Mouse (Mus musculus) stomach, embryonic 16.5 days (tissue): Measurements from ENCODE around the gene Otud7a. TPM values are rescaled to one million over a fixed set of nuclear protein-coding genes. Genes with fewer than 3 reads are reported as not detected.

Source experiments
- ATAC-seq: fragments of 200-750 bp; cut with Nextera tagmentation; 2 replicates; pipeline ENCODE4 v1.8.0; 2017; ENCODE audit warnings: moderate number of reproducible peaks, moderate TSS enrichment; ENCODE audit not compliant: insufficient read depth, low FRiP score
- H3K27ac ChIP-seq: fragments of 300-500 bp; sonication (generic); 2 replicates; pipeline ENCODE4 v1.5.1; 2014; ENCODE audit warnings: low read length
- H3K27me3 ChIP-seq: fragments of 300-500 bp; sonication (generic); 2 replicates; pipeline ENCODE4 v1.6.1; 2014; ENCODE audit warnings: low read length, control low read depth, mixed read lengths; ENCODE audit not compliant: control insufficient read depth, insufficient read depth
- H3K36me3 ChIP-seq: fragments of 300-500 bp; sonication (generic); 2 replicates; pipeline ENCODE4 v1.6.1; 2014; ENCODE audit warnings: low read length; ENCODE audit not compliant: control insufficient read depth, insufficient read depth
- H3K4me1 ChIP-seq: fragments of 300-500 bp; sonication (generic); 2 replicates; pipeline ENCODE4 v1.6.1; 2014; ENCODE audit warnings: low read length, control low read depth, mixed read lengths; ENCODE audit not compliant: control insufficient read depth, insufficient read depth
- H3K4me2 ChIP-seq: fragments of 300-500 bp; sonication (generic); 2 replicates; pipeline ENCODE4 v1.6.1; 2014; ENCODE audit warnings: low read depth, low read length, mixed read lengths
- H3K4me3 ChIP-seq: fragments of 300-500 bp; sonication (generic); replicated peaks from 2 replicates; pipeline ENCODE4 v1.5.1; 2014; ENCODE audit warnings: mild to moderate bottlenecking, low read length
- H3K9ac ChIP-seq: fragments of 300-500 bp; sonication (generic); 2 replicates; pipeline ENCODE4 v1.6.1; 2014; ENCODE audit warnings: low read length
- H3K9me3 ChIP-seq: fragments of 300-500 bp; sonication (generic); replicated peaks from 2 replicates; pipeline ENCODE4 v1.6.1; 2016; ENCODE audit warnings: low read length, control low read depth; ENCODE audit not compliant: control insufficient read depth
- WGBS: fragments of 180-500 bp; shearing (Covaris S2); extraction: QIAGEN DNeasy Blood & Tissue Kit; methylation state at CpG from one replicate; pipeline ENCODE4 v1.1.7; 2014; 5-methylcytosine and 5-hydroxymethylcytosine counted together
- polyA plus RNA-seq: library from polyadenylated mRNA; unstranded; fragments of >200 nt; fragmentation: Nextera tagmentation; extraction: Ambion mirVana; gene quantifications from 2 replicates; pipeline ENCODE4 v1.2.1, GENCODE M21; 2015

Otud7a gene
- polyA plus RNA-seq, 1 experiment from 2014 or later, result 0.19 TPM

DNA sequence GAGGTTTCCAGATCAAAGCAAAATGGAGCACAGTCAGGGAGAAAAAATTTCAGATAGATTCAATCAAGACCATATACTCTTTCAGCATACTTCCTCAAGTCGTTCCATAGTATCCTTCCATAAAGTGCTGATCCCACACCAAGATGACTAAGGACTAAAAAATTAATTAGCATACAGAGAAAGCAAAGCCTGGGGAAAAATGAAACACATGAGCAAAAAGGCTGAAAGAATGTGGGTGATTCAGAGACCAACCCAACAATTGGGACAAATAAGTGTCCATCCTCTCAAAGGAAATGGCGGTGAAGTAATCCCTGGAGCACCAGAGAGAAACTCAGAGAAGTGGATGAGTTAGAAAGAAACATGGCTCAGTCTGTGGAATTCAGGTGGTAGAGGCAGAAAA is 38.5 kb downstream of the Otud7a start:
- H3K27me3 ChIP-seq, result no peaks in the 10 kb centered on the region
- no peak overlapping the region for H3K4me2 ChIP-seq
- ATAC-seq, result no peak
- no peak overlapping the region for H3K9ac ChIP-seq
- H3K9me3 ChIP-seq, result no peaks in the 10 kb centered on the region
- 87% methylated on average over 2 of the region's 2 CpGs for WGBS
- no peak overlapping the region for H3K4me3 ChIP-seq
- H3K36me3 ChIP-seq, result no peaks in the 10 kb centered on the region
- no peaks in the 10 kb centered on the region for H3K4me1 ChIP-seq
- H3K27ac ChIP-seq, result no peak overlapping the region

GRCm38 (mm10) chr7:63497051-63497547 is 52.5 kb downstream of the Otud7a start:
- no peak overlapping the region for H3K4me3 ChIP-seq
- no peak overlapping the region for H3K4me2 ChIP-seq
- H3K27me3 ChIP-seq, result no peaks in the 10 kb centered on the region
- ATAC-seq, result no peak
- H3K36me3 ChIP-seq, result no peaks in the 10 kb centered on the region
- H3K9ac ChIP-seq, result no peak overlapping the region
- H3K27ac ChIP-seq, result no peak overlapping the region
- WGBS, result 66% methylated on average over 9 of the region's 9 CpGs
- H3K9me3 ChIP-seq, result no peaks in the 10 kb centered on the region
- H3K4me1 ChIP-seq, result no peaks in the 10 kb centered on the region

DNA sequence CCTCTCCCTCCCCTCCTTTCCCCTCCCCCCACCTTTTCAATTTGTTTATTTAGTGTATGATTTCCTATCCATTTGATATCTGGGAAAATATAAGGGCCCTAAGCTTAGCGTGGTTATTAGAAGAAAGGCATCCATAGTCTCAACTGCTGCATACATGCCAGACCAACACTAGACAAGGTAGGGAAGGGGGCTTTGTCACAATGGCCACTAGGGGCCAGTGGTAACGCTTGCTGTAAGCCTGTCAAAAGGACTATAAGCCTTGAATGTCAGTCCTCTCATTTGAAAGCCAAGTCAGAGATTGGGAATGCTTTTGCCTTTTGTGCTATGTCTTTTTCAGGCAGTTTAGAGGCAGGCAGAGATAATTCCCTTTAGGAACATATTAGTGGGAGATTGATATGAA is 59.7 kb downstream of the Otud7a start:
- 21% methylated on average over 2 of the region's 2 CpGs for WGBS
- H3K4me1 ChIP-seq, result no peaks in the 10 kb centered on the region
- no peak overlapping the region for H3K4me3 ChIP-seq
- H3K27me3 ChIP-seq, result no peaks in the 10 kb centered on the region
- no peak overlapping the region for H3K4me2 ChIP-seq
- H3K36me3 ChIP-seq, result no peaks in the 10 kb centered on the region
- no peak overlapping the region for H3K9ac ChIP-seq
- H3K27ac ChIP-seq, result no peak overlapping the region
- ATAC-seq, result no peak
- H3K9me3 ChIP-seq, result no peaks in the 10 kb centered on the region

- no peak overlapping the region for H3K9ac ChIP-seq
- no peaks in the 10 kb centered on the region for H3K36me3 ChIP-seq
- no peak overlapping the region for H3K4me3 ChIP-seq
- no peak for ATAC-seq
- H3K4me2 ChIP-seq, result no peak overlapping the region
- no peaks in the 10 kb centered on the region for H3K9me3 ChIP-seq
- no peaks in the 10 kb centered on the region for H3K27me3 ChIP-seq
- H3K4me1 ChIP-seq, result no peaks in the 10 kb centered on the region
- WGBS, result 95% methylated on average over 2 of the region's 2 CpGs
- no peak overlapping the region for H3K27ac ChIP-seq
Observed at GRCm38 (mm10) chr7:63508079-63508478, 63.5 kb downstream of the Otud7a start.

GRCm38 (mm10) chr7:63509825-63510224 is 65.3 kb downstream of the Otud7a start:
- H3K4me1 ChIP-seq, result no peaks in the 10 kb centered on the region
- 41% methylated on average over 1 of the region's 1 CpGs for WGBS
- H3K9ac ChIP-seq, result no peak overlapping the region
- H3K27ac ChIP-seq, result no peak overlapping the region
- no peaks in the 10 kb centered on the region for H3K36me3 ChIP-seq
- no peaks in the 10 kb centered on the region for H3K27me3 ChIP-seq
- no peak for ATAC-seq
- H3K4me3 ChIP-seq, result no peak overlapping the region
- H3K9me3 ChIP-seq, result no peaks in the 10 kb centered on the region
- no peak overlapping the region for H3K4me2 ChIP-seq

DNA sequence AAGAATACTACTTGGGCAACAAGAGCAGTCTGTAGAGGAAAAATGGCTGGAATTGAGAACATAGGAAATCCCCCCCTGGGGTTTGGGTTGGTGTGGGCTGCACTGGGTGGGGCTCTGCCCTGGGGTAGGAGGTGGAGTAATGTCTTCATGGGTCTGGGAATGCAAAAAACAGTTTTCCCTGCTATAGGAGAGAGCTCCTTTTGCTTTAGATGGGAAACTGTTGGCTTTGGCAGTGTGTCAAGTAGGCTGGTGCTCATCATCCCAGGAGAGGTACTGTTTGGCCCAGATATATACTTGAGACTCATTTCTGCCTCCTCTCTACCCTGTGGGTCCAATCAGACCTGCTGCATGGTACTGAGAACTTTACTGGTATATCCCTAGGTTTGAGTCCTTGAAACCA is 66.9 kb downstream of the Otud7a start:
- no peak for ATAC-seq
- no peaks in the 10 kb centered on the region for H3K36me3 ChIP-seq

GRCm38 (mm10) chr7:63512561-63512960 is 68.0 kb downstream of the Otud7a start:
- no peak for ATAC-seq
- 63% methylated on average over 2 of the region's 2 CpGs for WGBS

More for the DNA sequence above, 66.9 kb downstream of the Otud7a start:
- H3K4me3 ChIP-seq, result no peak overlapping the region
- H3K9me3 ChIP-seq, result no peaks in the 10 kb centered on the region
- H3K9ac ChIP-seq, result no peak overlapping the region
- no peaks in the 10 kb centered on the region for H3K27me3 ChIP-seq
- H3K27ac ChIP-seq, result no peak overlapping the region
- H3K4me1 ChIP-seq, result no peaks in the 10 kb centered on the region
- H3K4me2 ChIP-seq, result no peak overlapping the region

DNA sequence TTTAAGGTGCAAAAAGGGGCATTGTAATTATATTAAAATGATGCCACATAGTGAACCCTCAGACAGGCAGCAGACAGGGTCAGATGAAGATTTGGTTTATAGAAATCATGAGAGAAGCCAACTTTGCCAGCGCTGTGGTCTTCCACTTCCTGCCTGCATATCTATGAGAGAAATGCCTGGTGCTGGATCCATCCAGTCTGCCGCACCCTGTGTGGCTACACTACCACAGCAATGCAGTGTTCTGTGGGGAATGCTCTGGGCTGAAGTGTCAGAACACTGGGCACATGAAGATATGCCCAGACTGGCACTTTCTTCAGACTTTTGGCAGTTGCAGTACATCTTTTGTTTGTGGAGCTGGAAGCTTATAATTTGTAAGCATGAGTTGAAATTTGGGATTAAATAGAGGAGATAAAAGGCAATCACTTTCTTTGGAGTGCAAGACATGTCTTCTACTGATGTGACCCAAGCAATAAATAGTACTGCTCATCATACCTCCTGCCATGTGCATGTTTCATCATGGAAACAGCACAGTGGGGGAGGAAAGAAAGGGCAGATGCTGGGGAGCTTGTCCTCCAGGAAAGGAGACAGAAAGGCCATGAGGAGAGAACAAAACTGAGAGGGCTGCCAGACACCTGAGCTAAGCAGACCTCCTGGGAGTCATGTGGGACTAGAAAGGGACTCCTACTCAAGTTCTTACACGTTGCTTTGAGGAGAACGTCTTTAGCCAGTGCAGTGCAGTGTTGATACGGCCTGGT is 71.8 kb downstream of the Otud7a start:
- Histone ChIP-seq H3K27ac (no peak overlapping the region), H3K9me3 (no peaks in the 10 kb centered on the region), H3K4me2 (no peak overlapping the region), H3K4me3 (no peak overlapping the region), H3K27me3 (no peaks in the 10 kb centered on the region), H3K9ac (no peak overlapping the region), H3K4me1 (no peaks in the 10 kb centered on the region), H3K36me3 (no peaks in the 10 kb centered on the region)
- WGBS, result 92% methylated on average over 5 of the region's 5 CpGs
- no peak for ATAC-seq

More at GRCm38 (mm10) chr7:63512561-63512960, 68.0 kb downstream of the Otud7a start:
- no peak overlapping the region for H3K4me3 ChIP-seq
- H3K27me3 ChIP-seq, result no peaks in the 10 kb centered on the region
- H3K9ac ChIP-seq, result no peak overlapping the region
- H3K36me3 ChIP-seq, result no peaks in the 10 kb centered on the region
- no peaks in the 10 kb centered on the region for H3K4me1 ChIP-seq
- no peak overlapping the region for H3K4me2 ChIP-seq
- H3K27ac ChIP-seq, result no peak overlapping the region
- no peaks in the 10 kb centered on the region for H3K9me3 ChIP-seq

DNA sequence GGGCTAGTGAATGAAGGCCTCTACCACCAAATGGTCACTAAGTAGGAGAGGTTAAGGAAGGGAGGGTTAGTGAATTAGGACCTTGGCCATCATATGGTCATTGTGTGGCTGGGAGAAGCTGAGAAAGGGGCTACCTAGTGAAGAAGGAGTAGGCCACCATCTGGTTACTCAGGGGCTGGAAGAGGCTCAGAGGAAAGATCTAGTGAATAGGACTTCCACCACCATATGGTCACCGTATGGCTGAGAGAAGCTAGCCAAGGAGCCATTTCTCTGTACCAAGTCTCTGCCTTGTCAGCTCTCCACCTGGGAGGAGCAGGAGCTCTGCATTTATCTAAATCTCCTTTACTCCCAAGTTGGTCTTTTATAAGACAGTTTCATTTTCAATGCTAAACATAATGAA is 75.7 kb downstream of the Otud7a start:
- no peaks in the 10 kb centered on the region for H3K9me3 ChIP-seq
- H3K36me3 ChIP-seq, result no peaks in the 10 kb centered on the region
- H3K4me1 ChIP-seq, result no peaks in the 10 kb centered on the region
- no peak overlapping the region for H3K27ac ChIP-seq
- H3K9ac ChIP-seq, result no peak overlapping the region
- WGBS, result 82% methylated on average over 1 of the region's 1 CpGs
- no peaks in the 10 kb centered on the region for H3K27me3 ChIP-seq
- no peak overlapping the region for H3K4me2 ChIP-seq
- H3K4me3 ChIP-seq, result no peak overlapping the region
- ATAC-seq, result no peak
